Mouse (Mus musculus) C2C12 (cell line): ENCODE results near the gene Ppp1r17.

ENCODE experiments used
- CEBPB ChIP-seq: IDR thresholded peaks from one replicate; pipeline ENCODE4 v1.6.1; 2011; ENCODE audit warnings: low read depth, mild to moderate bottlenecking, control low read depth, moderate library complexity
- CTCF ChIP-seq: IDR thresholded peaks from one replicate; pipeline ENCODE4 v1.5.1; 2011; ENCODE audit not compliant: control insufficient read depth, insufficient read depth, insufficient read length
- FOSL1 ChIP-seq: IDR thresholded peaks from one replicate; pipeline ENCODE4 v1.8.0; 2011; ENCODE audit warnings: mild to moderate bottlenecking, low read length; ENCODE audit not compliant: poor library complexity, insufficient read depth, severe bottlenecking
- MAX ChIP-seq: IDR thresholded peaks from one replicate; pipeline ENCODE4 v1.6.1; 2011; ENCODE audit warnings: mild to moderate bottlenecking, control low read depth
- MYOG ChIP-seq: IDR thresholded peaks from one replicate; pipeline ENCODE4 v1.6.1; 2011; ENCODE audit not compliant: control insufficient read depth, insufficient read length; ENCODE audit errors: extremely low read depth
- USF1 ChIP-seq: IDR thresholded peaks from one replicate; pipeline ENCODE4 v1.6.1; 2011; ENCODE audit warnings: low read depth, mild to moderate bottlenecking, control low read depth, moderate library complexity

DNA sequence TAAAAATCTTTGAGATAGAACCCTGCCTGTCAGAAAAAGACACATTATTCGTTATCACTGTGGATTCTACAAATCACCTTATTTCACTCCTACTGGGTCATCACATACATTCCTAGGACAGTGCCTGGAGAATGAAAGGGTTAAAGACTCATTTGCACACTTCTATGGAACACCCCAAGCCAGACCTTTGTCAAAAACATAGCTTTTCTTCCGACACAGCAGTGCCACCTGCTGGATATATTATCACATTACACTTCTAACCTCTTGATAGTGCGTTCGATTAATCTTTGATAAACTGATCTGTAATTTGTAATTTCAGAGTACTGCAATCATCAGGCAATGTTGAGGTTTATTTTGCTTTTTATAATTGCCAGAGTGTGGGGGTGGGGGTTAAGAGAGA is 31.8 kb downstream of the Ppp1r17 start:
- TF ChIP-seq CTCF (no peak), CEBPB (no peak), USF1 (no peak), MAX (no peak), MYOG (no peak), FOSL1 (no peak)
